Mouse (Mus musculus) T-helper 17 cell (primary cell): ENCODE data around the gene Bphl.

Experiments
- in situ Hi-C, 2 experiments: fragments of 300-600 bp; cut with MboI, MseI; formaldehyde crosslinking; loops; 1 replicate in 1 of 2; 2 replicates in 1 of 2; pipeline ENCODE4 v1.15.1; 2025; ENCODE audit warnings: high pct_unique_total_duplicates in 2 of 2

Bphl gene

DNA sequence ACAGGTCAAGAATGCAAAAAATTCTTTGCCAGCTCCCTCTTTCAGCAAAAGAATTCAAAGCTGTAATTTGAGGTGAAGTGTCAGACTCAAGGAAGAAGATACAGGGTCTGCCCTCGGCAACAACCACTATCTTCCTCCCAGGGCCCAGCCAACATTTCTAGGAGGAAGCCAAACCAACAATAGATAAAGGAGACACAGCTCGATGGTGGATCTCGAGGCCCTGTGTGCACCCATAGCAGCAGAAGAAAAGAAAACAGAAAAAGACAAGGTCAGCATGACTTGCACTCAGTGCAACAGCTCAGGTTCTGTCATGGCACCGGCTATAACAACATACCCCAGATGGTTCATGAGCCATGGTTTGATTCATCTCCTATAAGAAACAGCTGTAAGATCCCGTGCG is 79.1 kb downstream of the Bphl start:
- in situ Hi-C loops, result no loop called here

DNA sequence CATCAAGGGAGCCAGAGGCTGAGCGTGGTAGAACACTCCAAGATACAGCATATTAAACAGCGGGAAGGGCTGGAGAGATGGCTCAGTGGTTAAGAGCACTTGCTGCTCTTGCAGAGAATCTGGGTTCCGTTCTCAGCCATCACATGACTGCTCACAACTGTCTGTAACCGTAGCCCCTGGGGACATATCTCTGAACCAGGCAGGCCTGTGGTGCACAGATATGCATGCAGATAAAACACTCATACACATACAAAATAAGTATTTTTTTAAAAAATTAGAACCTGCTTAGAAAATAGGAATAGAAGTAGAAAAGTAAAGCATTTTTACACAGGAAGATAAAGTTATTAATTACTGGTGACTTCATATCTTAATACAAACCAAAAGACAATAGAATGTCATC is 81.4 kb downstream of the Bphl start:
- in situ Hi-C loops, result no loop called here

- in situ Hi-C loops, result no loop called here
Measured at GRCm38 (mm10) chr13:34119406-34119805, 82.0 kb downstream of the Bphl start.

GRCm38 (mm10) chr13:34120536-34120935 is 83.1 kb downstream of the Bphl start:
- in situ Hi-C loops, result no loop called here
